Mouse (Mus musculus) kidney, postnatal 4 days (tissue): ENCODE data around the gene Slc25a22.
A peak's percentile ranks its signal among the peaks of the same experiment; 100 is the strongest.

Source experiments
- DNase-seq, 2 experiments: peaks; one replicate each; pipeline ENCODE4 v3.0.0; 2021; ENCODE audit warnings: mixed read lengths in 2 of 2

The Slc25a22 gene

DNA sequence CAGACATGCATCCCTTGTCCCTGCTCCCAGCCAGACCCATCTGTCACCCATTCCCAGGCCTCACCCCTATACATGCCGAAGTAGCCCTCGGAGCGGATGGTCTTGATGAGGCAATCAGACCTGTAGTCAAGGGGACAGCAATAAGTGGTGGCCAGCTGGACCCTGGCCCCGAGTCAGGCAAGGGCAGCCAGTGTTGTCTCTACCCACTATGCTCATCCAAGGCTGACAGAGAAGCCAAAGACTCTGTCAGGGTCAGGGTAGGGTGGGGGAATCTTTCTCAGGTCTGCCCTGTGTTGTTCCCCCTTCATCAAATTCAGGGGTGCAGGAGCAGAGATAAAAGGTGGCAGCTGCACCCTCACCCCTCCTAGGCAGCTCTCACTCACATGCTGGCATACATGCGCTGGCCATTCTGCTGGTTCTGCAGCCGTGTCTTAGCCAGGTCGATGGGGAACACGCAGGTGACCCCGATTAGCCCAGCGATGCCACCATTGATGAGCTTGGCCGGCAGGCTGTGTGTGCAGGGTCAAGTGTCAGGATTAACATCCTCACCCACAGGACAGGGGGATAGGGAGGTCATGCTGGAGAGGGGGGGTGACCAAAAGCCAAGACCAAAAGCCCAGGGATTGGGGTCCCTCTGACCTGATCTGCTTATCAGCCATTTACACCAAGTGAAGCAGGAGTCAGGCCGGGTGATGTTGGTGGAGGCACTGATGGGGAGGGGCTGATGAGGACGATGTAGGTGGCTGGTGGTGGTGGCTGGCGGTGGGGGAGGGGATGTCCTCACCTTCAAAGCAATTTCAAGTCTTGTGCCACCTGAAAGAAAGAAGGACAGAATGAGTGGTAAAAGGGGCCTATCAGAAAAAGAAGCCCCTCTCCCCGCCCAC lies 3.9 kb downstream of the Slc25a22 start:
- DNase-seq: no peak

DNA sequence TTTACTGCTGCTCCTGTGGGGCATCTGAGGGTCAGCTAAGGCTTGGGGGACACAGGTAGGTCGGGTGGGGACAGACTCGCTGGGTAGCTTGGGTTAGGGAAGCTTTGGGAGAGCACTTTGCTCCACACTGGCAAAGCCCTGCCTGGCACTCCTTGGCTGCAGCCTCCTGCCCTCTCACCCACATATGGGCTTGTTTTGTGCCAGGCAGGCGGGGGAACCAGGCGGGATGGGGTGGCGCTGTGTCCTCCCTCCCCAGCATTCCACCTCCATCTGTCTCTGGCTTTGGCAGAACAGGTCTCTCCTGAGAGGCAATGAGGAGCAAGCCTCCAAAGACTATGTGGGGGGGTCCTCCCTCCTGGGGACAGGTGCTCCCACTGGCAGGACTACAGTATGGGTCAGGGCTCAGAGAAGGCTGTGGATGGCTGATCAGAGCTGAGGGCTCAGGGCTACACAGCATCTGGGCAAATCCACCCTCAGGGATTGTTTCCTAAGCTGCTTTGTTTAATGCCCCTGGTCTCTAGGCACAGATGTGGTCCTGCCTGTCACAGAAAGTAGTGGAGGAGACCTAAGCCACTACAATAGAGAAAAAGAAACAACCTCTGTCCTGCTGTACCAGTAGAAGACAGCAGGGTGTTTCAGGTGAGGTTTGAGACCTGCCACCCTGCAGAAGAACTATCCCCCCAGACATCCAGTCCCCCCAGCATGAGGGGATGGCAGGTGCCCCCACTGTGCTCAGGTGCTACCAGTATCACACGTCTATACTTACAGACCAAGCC lies 4.8 kb downstream of the Slc25a22 start:
- DNase-seq: no peak

DNA sequence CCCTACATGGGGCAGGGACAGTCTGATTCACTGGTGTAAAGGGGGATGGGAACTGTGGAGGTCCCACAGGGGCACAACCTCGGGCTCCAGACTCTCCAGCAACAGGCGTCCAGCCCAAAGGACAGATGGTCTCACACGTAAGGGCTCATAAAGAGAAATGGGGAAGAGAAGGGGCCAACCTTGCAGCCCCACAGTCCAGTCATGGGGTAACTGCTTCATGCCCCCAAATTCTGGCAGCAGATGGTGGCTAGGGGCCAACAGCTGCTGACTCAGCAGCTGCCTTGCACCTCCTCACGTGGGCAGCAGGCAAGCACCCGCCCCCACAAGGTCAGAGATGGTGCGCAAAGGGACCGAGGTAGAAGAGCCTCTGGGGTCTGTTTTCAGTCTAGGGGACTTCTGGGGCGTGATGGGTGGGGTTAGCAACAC lies 5.5 kb downstream of the Slc25a22 start:
- no peak for DNase-seq

DNA sequence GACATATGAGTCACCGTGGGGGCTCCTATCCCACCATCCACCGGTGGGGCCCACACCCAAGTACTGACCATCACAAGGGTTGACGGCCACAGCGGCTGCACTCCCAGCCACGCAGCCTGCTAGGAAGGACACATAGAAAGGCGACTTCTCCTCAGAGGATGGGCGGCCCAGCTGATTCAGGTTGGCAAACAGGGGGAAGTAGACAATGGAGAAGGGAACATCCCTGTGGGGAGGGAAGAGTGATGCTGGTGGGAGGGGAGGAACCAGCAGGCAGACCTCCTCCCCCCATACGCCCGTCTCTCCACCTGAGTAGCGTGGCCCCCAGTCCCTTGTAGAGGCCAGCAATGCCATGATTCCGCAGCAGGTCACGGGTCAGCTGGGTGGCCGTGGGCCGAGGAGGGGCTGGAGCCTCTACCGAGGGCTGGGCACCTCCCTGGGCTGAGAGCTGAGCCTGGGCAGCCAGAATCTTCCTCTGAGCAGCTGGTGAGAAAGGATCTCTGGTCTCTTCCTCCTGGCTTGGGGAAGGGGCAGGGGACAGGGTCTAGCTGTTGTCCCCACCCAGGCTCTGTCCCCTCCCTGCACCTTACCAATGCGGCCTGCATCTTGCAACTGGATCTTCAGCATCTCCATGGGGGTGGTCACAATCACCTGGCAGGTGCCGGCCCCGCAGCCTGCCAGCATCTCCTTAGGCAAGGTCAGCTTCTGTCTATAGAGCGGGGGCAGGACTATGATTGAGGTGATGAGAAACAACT lies 6.1 kb downstream of the Slc25a22 start:
- no peak for DNase-seq

DNA sequence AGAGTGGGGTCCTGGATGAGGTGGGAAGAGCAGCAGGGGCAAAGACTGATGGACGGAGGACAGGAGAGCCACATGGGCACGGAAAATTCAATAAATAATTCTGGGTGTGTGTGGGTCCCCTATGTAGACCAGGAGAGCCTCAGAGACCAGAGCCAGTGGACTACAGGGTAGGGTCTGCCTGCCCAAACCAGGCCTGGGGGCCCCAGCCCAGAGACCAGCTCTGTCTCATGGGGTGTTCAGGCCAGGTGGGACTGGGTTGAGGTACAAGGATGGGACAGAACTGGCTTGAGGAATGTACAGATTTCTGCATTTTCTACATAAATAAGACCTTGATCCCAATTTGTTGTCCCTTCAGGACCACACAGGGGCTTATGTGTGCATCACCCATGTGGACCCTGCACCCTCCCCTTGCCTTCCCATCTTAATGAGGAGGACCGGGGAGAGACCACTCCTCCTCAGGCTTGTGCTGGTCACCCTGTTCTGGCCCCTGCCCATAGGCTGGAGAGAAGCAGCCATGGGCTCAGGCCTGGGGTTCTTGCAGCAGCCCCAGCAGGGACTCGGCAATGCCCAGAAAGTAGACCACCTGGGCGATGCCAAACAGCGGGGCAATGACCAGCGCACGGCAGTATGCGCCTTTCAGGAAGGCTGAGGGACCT lies 7.0 kb downstream of the Slc25a22 start:
- no peak for DNase-seq

DNA sequence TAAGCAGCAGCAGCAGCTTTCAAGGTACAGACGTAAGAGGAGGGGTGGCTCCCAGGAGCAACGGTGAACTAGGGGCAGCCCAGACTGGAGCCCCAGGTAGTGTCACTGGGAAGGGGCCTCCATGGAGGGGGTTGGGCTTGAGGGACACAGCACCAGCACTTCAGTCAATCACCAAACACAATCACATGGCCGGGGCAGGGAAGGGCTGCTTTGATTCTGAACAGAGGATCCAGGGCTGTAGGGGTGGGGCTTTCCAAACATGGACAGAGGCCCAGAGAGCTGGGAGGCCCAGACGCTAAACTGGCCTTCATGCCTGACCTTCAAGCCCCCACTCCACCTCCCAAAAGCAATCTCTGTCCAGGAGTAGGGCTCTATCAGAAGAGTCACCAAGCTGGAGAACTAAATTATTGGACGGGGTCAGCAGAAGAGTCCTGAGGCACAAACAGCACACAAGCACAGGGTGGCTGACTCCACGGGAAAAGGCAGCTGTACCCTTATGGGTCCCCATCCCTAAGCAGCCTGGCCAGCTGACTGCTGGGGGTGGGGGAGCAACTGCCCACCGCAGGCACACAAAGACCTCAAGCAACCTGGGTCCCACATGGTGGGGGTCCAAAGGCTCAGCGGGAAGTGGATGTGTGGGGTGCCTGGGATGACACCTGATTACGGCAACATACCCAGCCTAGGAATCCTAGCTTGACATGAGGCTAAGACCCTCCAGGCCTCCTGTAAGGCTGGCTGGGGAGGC lies 7.7 kb downstream of the Slc25a22 start:
- DNase-seq: no peak

DNA sequence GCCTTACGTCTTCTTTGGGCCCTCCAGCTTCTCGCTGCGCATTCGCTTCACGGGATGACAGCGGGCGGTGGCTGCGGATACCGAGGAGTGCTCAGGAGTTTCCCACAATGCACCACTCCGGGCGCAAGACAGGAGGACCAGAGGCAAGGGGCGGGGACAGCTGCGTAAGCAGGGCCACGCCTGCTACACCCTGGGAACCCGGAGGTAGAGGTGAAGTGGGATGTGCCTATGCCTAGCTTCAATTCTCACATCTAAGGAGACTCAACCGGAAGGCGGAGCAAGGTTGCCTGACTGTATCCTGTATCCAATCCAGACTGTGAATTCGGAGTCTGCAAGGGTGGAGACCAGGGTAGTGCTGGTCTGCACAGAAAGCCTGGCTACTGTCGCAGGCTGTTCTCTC lies 8.4 kb downstream of the Slc25a22 start, which contains the start of gene Cend1:
Cend1 (minus strand) TSS at position 182 of the 400 bp plus-strand sequence.
- DNase-seq: peak; percentile 62 to 74

DNA sequence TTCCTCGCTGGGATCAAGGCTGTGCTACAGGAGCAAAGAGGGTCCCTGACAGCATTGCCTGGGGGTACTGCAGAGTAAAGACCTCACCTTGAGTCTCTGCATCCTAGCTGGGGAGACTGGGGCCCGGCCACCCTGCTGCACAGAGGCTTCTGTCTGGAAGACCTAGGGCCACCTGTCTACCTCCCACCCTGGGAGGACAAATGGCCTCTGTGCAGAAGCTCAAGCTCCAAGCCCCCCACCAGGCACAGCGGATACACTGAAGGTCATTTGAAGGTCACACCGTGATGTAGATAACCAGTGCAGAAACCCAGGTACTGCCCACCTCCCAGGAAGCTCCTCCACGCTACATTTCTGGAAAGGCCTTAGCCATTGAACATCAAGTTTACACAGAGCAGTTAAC lies 9.0 kb downstream of the Slc25a22 start:
- no peak for DNase-seq

DNA sequence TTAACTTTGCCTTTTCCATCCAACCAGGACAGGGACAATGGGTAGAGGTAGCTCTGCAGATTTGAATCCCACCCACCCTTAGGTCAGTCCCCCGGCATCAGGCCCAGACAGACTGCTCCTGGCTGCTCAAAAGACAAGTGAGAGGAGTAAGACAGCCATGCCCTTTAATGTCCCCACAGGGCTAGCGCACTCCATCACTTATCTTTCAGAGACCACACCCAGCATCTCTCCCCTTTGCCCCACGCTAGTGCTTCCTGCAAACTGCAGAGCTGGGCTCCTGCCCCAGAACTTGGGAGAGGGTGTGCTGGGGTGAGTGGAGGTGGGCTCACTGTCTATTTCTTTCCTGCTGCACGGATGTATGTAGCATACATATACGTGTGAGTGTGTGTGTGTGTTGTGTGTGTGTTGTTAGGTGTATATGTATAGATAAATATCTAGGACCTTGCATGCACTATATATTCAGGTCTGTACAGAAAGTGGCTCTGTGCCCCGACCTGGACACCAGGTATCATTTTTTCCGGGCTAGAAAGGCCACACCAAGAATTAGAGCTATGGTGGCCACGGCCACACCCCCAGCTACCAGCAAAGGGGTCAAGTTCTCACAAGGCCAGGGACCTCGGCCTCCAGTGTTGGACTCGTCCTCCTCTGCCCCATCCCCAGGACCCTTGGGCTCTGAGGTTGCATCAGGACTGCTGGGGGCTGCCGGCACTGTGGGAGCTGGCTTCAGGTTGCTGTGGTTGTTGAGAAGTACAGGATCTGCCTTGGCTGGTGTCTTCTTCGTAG lies 10.6 kb downstream of the Slc25a22 start:
- no peak for DNase-seq

DNA sequence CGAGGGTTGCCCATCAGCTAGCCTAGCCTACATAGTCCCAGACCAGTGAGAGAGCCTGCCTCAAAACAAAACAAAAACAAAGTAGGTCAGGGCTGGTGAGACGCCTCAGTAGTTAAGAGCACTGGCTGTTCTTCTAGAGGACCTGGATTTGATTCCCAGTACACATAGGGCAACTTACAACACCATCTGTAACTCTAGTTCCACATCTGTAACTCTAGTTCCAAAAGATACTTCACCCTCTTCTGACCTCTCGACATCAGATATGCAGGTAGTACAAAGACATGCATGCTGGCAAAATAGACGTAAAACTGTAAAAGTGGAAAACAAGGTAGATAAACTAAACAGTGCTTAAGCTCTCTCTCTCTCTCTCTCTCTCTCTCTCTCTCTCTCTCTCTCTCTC lies 13.9 kb downstream of the Slc25a22 start:
- no peak for DNase-seq

DNA sequence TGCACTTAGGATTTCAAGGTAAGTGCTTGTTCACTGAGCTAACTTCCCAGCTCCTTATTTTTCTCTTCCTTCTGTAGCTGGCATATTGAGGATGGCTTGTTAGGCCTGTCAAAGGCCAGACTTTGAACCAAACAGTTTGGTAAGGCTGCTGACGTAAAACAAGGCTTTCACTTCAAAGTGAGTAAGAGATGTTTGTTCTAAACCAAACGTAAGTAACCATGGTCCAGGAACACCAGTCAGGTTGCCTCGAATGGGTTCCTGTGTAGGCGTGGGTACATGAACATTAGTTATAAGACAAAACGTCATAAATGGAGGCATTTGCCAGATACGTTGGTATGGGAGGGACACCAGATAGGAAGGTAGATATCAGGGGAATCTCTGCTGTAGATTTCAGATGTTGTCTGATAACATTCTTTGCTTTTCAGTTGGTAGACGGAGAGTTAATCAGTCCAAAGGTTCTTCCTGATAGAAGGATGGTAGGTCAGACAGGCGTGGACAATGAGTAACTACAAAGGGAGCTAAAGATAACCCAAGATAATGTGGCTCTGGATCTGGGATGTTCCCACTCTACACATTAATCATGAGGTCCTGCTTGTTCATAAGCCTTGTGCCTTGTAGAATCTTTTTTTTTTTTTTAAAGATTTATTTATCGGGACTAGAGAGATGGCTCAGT lies 17.5 kb downstream of the Slc25a22 start:
- DNase-seq: no peak

DNA sequence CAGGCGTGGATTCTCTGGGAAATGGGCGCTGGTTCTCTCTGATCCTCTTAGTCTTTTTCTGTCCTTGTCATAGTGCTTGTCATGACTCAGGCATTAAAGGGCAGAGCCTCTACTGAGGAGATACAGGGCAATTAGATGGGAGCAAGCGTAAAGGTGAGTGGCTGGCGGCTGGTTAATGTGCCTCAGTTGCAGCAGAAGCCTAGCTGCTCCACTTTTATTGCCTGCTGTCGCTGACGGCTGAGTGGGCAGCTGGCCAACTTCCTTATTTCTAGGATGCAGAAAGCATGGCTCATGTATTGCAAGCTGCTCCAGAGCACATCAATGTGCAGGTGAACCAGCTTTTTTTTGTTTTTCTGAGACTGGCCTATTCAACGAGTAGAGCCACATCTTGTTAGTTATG lies 18.7 kb downstream of the Slc25a22 start:
- DNase-seq: peak; percentile 67 to 71

DNA sequence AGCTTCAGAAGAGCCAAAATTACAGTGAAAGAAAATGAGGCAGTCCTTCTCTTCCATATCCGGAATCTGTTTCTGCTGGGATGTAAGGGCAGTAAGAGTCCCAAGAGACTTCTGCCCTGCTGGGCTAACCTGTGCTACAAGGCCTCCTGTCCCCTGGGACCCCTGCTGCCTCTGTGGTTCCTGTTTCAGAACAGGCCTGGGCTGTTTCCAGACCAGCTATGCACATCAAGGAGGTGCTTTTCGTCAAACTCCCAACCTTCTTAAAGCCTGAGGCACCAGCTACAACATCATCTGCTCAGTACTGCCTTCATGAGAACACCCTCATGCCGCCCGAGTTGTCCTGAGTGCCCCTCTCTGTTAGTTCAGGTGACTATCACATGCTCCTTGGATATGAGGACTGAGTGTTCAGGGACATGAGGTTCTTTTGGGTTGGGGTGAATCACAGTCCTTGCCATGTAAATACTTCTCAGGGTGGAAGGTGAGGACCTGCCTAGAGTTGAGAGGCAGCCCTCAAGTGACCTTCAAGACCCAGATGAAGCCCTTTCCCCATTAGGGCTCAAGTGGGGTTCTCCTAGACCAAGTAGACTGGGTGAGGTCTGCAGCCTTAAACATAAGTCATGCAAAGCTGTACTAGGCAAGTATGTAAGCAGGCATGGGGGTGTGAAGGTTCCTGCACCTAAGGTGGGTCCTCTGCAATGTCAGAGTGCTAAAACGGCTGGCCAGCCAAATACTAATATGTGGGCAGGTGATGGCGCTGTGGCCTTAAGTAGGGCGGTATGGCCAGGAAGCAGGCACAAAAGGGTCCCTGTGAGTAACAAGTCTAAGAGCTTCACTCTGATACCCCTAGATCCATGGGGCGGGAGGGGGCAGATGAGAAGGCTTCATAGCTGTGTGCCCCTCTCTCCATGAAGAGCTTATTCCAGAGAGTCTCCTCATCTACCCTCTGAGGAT lies 19.7 kb downstream of the Slc25a22 start:
- DNase-seq: no peak

DNA sequence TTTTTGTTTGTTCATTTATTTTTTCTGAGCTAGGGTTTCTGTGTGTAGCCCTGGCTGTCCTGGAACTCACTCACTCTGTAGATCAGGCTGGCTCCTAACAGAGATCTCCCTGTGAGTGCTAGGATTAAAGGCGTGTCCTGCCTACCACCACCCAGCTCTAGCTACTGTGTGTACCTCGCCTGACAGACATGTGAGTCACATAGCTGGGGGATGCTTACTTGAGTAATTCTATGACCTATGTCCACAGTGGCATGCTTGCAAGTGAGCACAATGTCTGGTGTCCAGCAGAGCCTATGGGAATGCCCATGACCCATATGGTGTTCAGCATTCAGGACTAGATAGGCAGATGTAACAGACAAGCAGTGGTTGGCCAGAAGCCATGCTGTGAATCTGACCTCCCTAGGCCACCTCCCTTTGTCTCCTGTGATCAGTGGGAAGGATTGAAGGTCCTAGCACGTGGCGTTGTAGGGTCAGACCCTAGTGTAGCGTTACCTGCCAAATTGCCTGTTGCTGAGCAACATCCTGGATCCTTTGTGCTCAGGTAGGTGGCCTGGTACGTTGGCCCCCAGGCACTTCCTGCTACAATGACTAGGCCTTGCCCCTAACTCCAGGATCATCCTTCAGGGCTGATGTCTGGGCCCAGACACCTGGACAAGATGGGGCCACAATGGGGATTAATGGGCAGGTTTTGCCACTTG lies 21.4 kb downstream of the Slc25a22 start:
- no peak for DNase-seq

DNA sequence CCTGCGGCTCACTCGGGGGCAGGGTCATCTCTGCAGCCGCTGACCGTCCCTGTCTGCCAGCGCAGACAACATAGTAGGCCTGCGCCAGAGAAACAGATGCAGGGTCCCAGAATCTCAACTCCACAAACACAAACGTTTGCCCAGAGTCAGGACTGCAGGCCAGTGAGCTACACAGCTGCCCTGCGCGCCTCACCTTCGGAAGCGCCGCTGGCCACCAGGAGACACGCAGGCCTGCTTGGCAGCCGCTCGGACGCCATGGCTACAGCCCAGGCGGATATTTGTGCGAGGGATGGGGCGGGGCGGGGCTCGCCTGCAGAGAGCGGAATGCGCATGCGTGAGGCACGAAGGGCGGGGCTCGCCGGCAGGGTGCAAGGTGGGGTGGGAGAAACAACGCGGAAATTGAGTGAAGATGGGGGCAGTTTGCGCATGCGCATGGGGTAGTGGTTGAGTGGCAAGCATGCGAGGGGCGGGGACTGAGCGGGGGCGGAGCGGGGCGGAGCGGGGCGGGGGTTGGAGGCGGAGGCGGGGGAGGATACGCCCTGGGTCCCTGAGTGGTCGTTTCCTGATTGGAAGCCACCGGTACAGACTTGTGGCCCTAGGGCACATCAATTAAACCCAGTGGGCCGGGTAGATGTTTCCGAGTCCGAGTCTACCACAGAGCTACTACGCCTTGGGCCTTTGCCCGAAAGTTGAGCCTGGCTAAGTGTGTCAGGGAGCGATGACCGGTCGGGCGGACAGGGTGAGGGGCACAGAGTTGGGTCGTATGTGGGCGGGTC lies 23.7 kb downstream of the Slc25a22 start, which contains the start of gene Gatd1:
Gatd1 (minus strand) TSS at position 328 of the 776 bp plus-strand sequence.
- peak; percentile 100 for DNase-seq

DNA sequence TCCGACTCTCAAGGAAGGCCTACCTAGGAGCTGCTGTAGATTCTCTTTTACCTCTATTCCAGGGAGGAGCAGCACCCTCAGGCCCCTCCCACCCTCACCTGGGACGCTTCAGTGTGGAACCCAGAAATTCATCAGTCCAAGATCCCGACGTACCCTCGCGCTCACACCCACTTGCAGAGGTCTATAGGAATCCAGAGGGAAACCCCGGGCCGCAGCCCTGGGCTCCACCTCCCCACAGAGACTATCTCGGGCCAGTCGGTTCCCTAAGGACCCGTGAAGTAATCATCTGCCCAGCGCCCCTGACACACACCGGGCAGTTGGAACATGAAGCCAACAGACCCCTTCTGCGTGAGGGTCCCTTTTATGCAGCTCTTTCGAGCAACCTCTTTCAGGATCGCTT lies 24.4 kb downstream of the Slc25a22 start:
- peak in 1 of 2 experiments; percentile 37 for DNase-seq

DNA sequence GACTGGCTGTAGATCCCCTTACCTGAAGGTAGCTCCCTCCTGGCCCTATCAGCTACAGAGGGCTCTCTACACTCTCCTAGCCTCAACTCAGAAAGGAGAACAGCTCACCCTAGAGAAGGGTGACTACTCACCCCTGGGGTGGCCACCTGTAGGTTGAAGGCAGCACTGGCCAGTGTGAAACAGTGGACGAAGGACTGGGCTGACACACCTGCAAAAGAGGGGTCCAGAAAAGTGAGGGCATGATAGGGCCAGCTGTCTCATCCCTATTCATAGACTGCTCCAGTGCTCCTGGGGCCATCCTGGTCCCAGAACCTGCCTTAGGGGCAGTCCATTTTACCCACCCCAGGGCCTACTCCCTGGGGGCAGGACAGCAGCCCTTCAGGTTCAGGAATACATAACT lies 26.0 kb downstream of the Slc25a22 start:
- no peak for DNase-seq

DNA sequence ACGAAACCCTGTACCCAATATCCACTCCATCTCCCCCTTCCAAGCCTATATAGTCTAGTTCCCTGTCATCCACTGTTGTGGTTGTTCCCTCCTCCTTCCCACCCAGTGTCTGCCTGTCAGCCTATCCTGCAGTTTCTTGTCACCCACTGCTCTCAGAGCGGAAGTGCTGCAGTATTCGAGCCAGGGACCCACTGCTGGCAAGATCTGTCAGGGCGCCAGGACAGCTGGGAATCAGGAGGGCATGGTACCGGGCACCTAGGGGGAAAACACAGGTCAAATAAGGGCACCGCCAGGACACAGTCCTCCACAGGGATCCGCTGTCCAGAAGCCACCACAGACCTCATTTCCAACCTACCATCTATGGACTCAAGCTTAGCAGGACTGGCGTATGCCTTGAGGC lies 27.1 kb downstream of the Slc25a22 start:
- no peak for DNase-seq
